Mouse (Mus musculus) olfactory bulb, adult 2 months (tissue): Measurements from ENCODE around the gene Rab11a.

Source experiments
- CTCF ChIP-seq: fragments of 200-500 bp; IDR thresholded peaks from 2 replicates; pipeline ENCODE4 v1.5.1; 2012; ENCODE audit warnings: low read depth, mild to moderate bottlenecking, low read length, moderate library complexity; ENCODE audit not compliant: insufficient read depth
- POLR2A ChIP-seq: fragments of 200-500 bp; IDR thresholded peaks from 2 replicates; pipeline ENCODE4 v1.6.1; 2012; ENCODE audit warnings: mild to moderate bottlenecking, low read depth, low read length, moderate library complexity; ENCODE audit not compliant: insufficient read depth

DNA sequence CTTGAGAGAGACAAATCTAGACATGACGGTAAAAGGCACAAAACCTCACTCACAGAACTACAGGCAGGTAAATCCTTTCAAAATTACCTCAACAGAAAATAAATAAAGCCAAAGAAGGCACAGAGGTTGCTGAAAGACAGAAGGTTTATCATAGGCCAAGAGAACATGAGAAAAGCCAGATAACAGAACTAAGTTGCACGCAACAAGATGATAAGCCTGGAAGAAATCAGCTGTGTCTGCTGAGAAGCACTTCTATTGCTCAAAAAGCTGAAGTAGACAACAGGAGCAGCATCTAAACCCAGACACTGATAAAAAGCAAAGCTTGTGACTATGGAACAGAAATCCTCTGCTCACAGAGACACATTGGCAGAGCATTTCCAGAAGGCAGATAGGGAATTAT, 27.3 kb upstream of the Rab11a start:
- TF ChIP-seq POLR2A (no peak), CTCF (no peak)
